Mouse (Mus musculus) heart, embryonic 13.5 days (tissue): ENCODE data around the gene Mthfd2l. TPM values are rescaled to one million over a fixed set of nuclear protein-coding genes. Genes with fewer than 3 reads are reported as not detected.

Source experiments
- polyA plus RNA-seq: library from polyadenylated mRNA; unstranded; fragments of >200 nt; fragmentation: Nextera tagmentation; extraction: Ambion mirVana; gene quantifications from 2 replicates; pipeline ENCODE4 v1.2.1, GENCODE M21; 2015

The Mthfd2l gene
- polyA plus RNA-seq, 1 experiment from 2014 or later, result 28.1 TPM

Other genes with a start within 250 kb of the Mthfd2l start
- 0.17 TPM in 1 of 2 replicates, not detected in the other for gene Cxcl5, start 171.8 kb upstream of the Mthfd2l start, polyA plus RNA-seq
- gene Ppbp, start 162.6 kb upstream of the Mthfd2l start, polyA plus RNA-seq, result 6.1 and 9.9 TPM in 2 replicates
- gene Pf4, start 158.7 kb upstream of the Mthfd2l start, polyA plus RNA-seq, result 57.8 and 63.4 TPM in 2 replicates
- not detected in 2 replicates for gene Cxcl3, start 145.0 kb upstream of the Mthfd2l start, polyA plus RNA-seq
- 0.52 and 0.56 TPM in 2 replicates for gene Cxcl15, start 136.6 kb upstream of the Mthfd2l start, polyA plus RNA-seq
- 0.45 and 0.69 TPM in 2 replicates for gene Cxcl1, start 39.9 kb upstream of the Mthfd2l start, polyA plus RNA-seq
- not detected in 2 replicates for gene Cxcl2, start 27.2 kb upstream of the Mthfd2l start, polyA plus RNA-seq
- gene Epgn, start 96.3 kb downstream of the Mthfd2l start, polyA plus RNA-seq, result 0.13 and 0.16 TPM in 2 replicates
- 0.07 and 0.09 TPM in 2 replicates for gene Ereg, start 143.5 kb downstream of the Mthfd2l start, polyA plus RNA-seq
- 0.20 and 0.28 TPM in 2 replicates for gene Areg, start 208.5 kb downstream of the Mthfd2l start, polyA plus RNA-seq